9 mouse cellular contexts compared by ENCODE assay signal in genomic region chr19:10040866-10041387, GRCm38 (mm10). TPM values are rescaled to one million over a fixed set of nuclear protein-coding genes. Genes with fewer than 3 reads are reported as not detected.
DNase-seq lines count a peak whose midpoint lies in the region; ATAC-seq and TF ChIP-seq lines count a peak whose summit lies in the region.
"Had no signal": no experiment of that assay in that cellular context is flagged by ENCODE, and none has a peak within 500 bp of the region (broad histone marks: within the 10 kb centered on the region; RNA-seq: fewer than 3 reads in every experiment).

No protein-coding gene starts in this region.

- H3K36me3 ChIP-seq in heart, embryonic 10.5 days: peaks cover 5% of the 10 kb centered on the region; the same call in 1 of the 2 replicates
- peaks cover 23% of the 10 kb centered on the region for H3K36me3 ChIP-seq in G1E (replicated peaks)
- peaks cover 27% of the 10 kb centered on the region for H3K36me3 ChIP-seq in liver, embryonic 12.5 days

- no peaks in the 10 kb centered on the region for H3K27me3 ChIP-seq in heart, embryonic 10.5 days (ENCODE audit: insufficient read depth, poor library complexity, severe bottlenecking)
- H3K27me3 ChIP-seq in G1E (ENCODE audit: insufficient read depth, low read length): no peaks in the 10 kb centered on the region
- H3K27me3 ChIP-seq in liver, embryonic 12.5 days (replicated peaks): peaks cover 17% of the 10 kb centered on the region

- intact Hi-C loops in heart, postnatal 36 days (cut with DNase I): loop anchor here (5.0 kb wide), 1 partner anchor 141 kb away; the partner anchor contains the start of gene Fads1

- WGBS in heart, embryonic 10.5 days: 6% methylated on average over 18 of the region's 20 CpGs
- WGBS in liver, embryonic 12.5 days (ENCODE audit: insufficient replicate concordance): 9% methylated on average over 20 of the region's 20 CpGs

- H3K9ac ChIP-seq in liver, embryonic 12.5 days: peak overlapping the region; percentile 60

- H3K4me1 ChIP-seq in heart, embryonic 10.5 days: peaks cover 55% of the 10 kb centered on the region
- peaks cover 86% of the 10 kb centered on the region for H3K4me1 ChIP-seq in G1E (ENCODE audit: insufficient read depth, low read depth, low read length)
- H3K4me1 ChIP-seq in liver, embryonic 12.5 days: peaks cover 71% of the 10 kb centered on the region

- H3K27ac ChIP-seq in heart, embryonic 10.5 days: peak overlapping the region; percentile 93
- peak overlapping the region; percentile 11; the same call in 1 of the 2 replicates for H3K27ac ChIP-seq in liver, embryonic 12.5 days

- peak overlapping the region; percentile 84 for H3K4me3 ChIP-seq in heart, embryonic 10.5 days
- H3K4me3 ChIP-seq in G1E (ENCODE audit: low read depth, low read length): peak overlapping the region; percentile 85
- peak overlapping the region; percentile 58 for H3K4me3 ChIP-seq in liver, embryonic 12.5 days

- ATAC-seq in G1E (ENCODE audit: extremely low read depth, insufficient number of reproducible peaks, low FRiP score, poor library complexity, severe bottlenecking): no peak
- 0 out of 2 replicates have a peak, but pooled peaks have one; percentile 4 for ATAC-seq in erythroid progenitor cell, adult 5-6 weeks (replicated peaks; ENCODE audit: low FRiP score, poor library complexity, severe bottlenecking)
- ATAC-seq in liver, embryonic 12.5 days: peak; percentile 3; the same call in 1 of the 2 replicates

- no peaks in the 10 kb centered on the region for H3K9me3 ChIP-seq in heart, embryonic 10.5 days
- no peaks in the 10 kb centered on the region for H3K9me3 ChIP-seq in G1E (replicated peaks)
- H3K9me3 ChIP-seq in liver, embryonic 12.5 days (replicated peaks): no peaks in the 10 kb centered on the region

- peak overlapping the region; percentile 88 for H3K4me2 ChIP-seq in liver, embryonic 12.5 days

- no peak for TF ChIP-seq CTCF in G1E (IDR thresholded peaks at IDR 0.05; ENCODE audit: low read depth, low read length)

- DNase-seq in heart, embryonic 10.5 days (ENCODE audit: low spot score): no peak
- DNase-seq in heart, postnatal 36 days: no peak
- no peak for DNase-seq in G1E (ENCODE audit: low spot score)
- no peak for DNase-seq in adrenal gland, adult 2 months
- DNase-seq in layer of hippocampus, postnatal 10 days (ENCODE audit: low spot score in 2 of 2): no peak
- DNase-seq in thymus, postnatal 36 days: no peak

RNA-seq across cellular contexts. Expression of gene Fads3, which starts 0.4 kb away (rescaled TPM):
- 16.5 and 19.0 TPM in 2 replicates for polyA plus RNA-seq in heart, embryonic 10.5 days (2016; fragmentation: Nextera tagmentation; extraction: Ambion mirVana)
- total RNA-seq in heart, postnatal 36 days (2021): 10 to 100 TPM; 37.8 to 39.8 TPM
- total RNA-seq in G1E (2014; fragmentation: Nextera tagmentation) (32.8 and 41.8 TPM in 2 replicates), G1E (2017) (17.0 and 20.1 TPM in 2 replicates)
- polyA plus RNA-seq in G1E (2012): 46.6 and 48.8 TPM in 2 replicates
- total RNA-seq in erythroid progenitor cell, adult 5-6 weeks (2015; ENCODE audit: low replicate concordance): 15.5 and 16.3 TPM in 2 replicates
- 9.4 and 12.6 TPM in 2 replicates for total RNA-seq in erythroid progenitor cell, adult 5-6 weeks (2017; ENCODE audit: low replicate concordance)
- polyA plus RNA-seq in liver, embryonic 12.5 days (2016; fragmentation: Nextera tagmentation; extraction: Ambion mirVana): 6.9 and 10.0 TPM in 2 replicates
- total RNA-seq in adrenal gland, adult 2 months (2021): 10 to 100 TPM; 13.3 to 17.6 TPM
- polyA plus RNA-seq in adrenal gland, adult 2 months (2012; rRNA removed): 57.7 and 61.3 TPM in 2 replicates
- total RNA-seq in layer of hippocampus, postnatal 10 days (2021): 10 to 100 TPM; 49.1 to 54.6 TPM

RNA-seq across cellular contexts. Expression of gene Rab3il1, which starts 39.5 kb away (rescaled TPM):
- 51.5 and 57.6 TPM in 2 replicates for polyA plus RNA-seq in heart, embryonic 10.5 days (2016; fragmentation: Nextera tagmentation; extraction: Ambion mirVana)
- 1 to 10 TPM; 7.9 to 8.7 TPM for total RNA-seq in heart, postnatal 36 days (2021)
- 4.7 and 25.4 TPM in 2 replicates for total RNA-seq in G1E (2014; fragmentation: Nextera tagmentation)
- total RNA-seq in G1E (2017): 2.7 and 3.1 TPM in 2 replicates
- 4.0 and 4.2 TPM in 2 replicates for polyA plus RNA-seq in G1E (2012)
- 252 and 262 TPM in 2 replicates for total RNA-seq in erythroid progenitor cell, adult 5-6 weeks (2015; ENCODE audit: low replicate concordance)
- 345 and 413 TPM in 2 replicates for total RNA-seq in erythroid progenitor cell, adult 5-6 weeks (2017; ENCODE audit: low replicate concordance)
- 189 and 191 TPM in 2 replicates for polyA plus RNA-seq in liver, embryonic 12.5 days (2016; fragmentation: Nextera tagmentation; extraction: Ambion mirVana)
- 10 to 100 TPM in 1 of 2 experiments, 1 to 10 TPM in 1; 4.1 to 10.3 TPM for total RNA-seq in adrenal gland, adult 2 months (2021)
- polyA plus RNA-seq in adrenal gland, adult 2 months (2012; rRNA removed): 9.1 and 9.4 TPM in 2 replicates
- total RNA-seq in layer of hippocampus, postnatal 10 days (2021): 10 to 100 TPM; 13.9 to 14.5 TPM

RNA-seq across cellular contexts. Expression of gene Best1, which starts 39.5 kb away (rescaled TPM):
- polyA plus RNA-seq in heart, embryonic 10.5 days (2016; fragmentation: Nextera tagmentation; extraction: Ambion mirVana): 0.73 and 0.95 TPM in 2 replicates
- total RNA-seq in heart, postnatal 36 days (2021): under 1 TPM; 0.11 to 0.14 TPM
- total RNA-seq in G1E (2014; fragmentation: Nextera tagmentation) (not detected in 2 replicates), G1E (2017) (0.22 TPM in 1 of 2 replicates, not detected in the other)
- 0.03 TPM in 1 of 2 replicates, not detected in the other for polyA plus RNA-seq in G1E (2012)
- total RNA-seq in erythroid progenitor cell, adult 5-6 weeks (2015; ENCODE audit: low replicate concordance): not detected in 2 replicates
- total RNA-seq in erythroid progenitor cell, adult 5-6 weeks (2017; ENCODE audit: low replicate concordance): not detected in 2 replicates
- polyA plus RNA-seq in liver, embryonic 12.5 days (2016; fragmentation: Nextera tagmentation; extraction: Ambion mirVana): 0.17 and 0.32 TPM in 2 replicates
- total RNA-seq in adrenal gland, adult 2 months (2021): under 1 TPM; 0.17 to 0.62 TPM
- 0.16 and 0.46 TPM in 2 replicates for polyA plus RNA-seq in adrenal gland, adult 2 months (2012; rRNA removed)
- 1 to 10 TPM; 1.9 to 3.0 TPM for total RNA-seq in layer of hippocampus, postnatal 10 days (2021)
- total RNA-seq: hematopoietic stem cell, adult 5-6 weeks had no signal

Comparison
In these comparisons a context has a peak if more than half of its experiments do, and no peak if none do; other contexts are left out.
1. RNA of gene Rab3il1, which starts 39.5 kb away (total RNA-seq): 252 to 413 TPM in erythroid progenitor cell, adult 5-6 weeks; 2.7 to 25.4 TPM in G1E, 13.9 to 14.5 TPM in layer of hippocampus, postnatal 10 days, 4.1 to 10.3 TPM in adrenal gland, adult 2 months and 7.9 to 8.7 TPM in heart, postnatal 36 days; every median in the first group is over 4 times any median in the second.
2. Peak in every context shown above with its lines, with median percentiles within 50 percentile points of each other: H3K4me3 ChIP-seq.